Mouse (Mus musculus) stomach, embryonic 16.5 days (tissue): Measurements from ENCODE around the gene Fem1b. TPM values are rescaled to one million over a fixed set of nuclear protein-coding genes. Genes with fewer than 3 reads are reported as not detected.

ENCODE experiments used
- ATAC-seq: fragments of 200-750 bp; cut with Nextera tagmentation; 2 replicates; pipeline ENCODE4 v1.8.0; 2017; ENCODE audit warnings: moderate number of reproducible peaks, moderate TSS enrichment; ENCODE audit not compliant: insufficient read depth, low FRiP score
- H3K27ac ChIP-seq: fragments of 300-500 bp; sonication (generic); 2 replicates; pipeline ENCODE4 v1.5.1; 2014; ENCODE audit warnings: low read length
- H3K27me3 ChIP-seq: fragments of 300-500 bp; sonication (generic); 2 replicates; pipeline ENCODE4 v1.6.1; 2014; ENCODE audit warnings: low read length, control low read depth, mixed read lengths; ENCODE audit not compliant: control insufficient read depth, insufficient read depth
- H3K36me3 ChIP-seq: fragments of 300-500 bp; sonication (generic); 2 replicates; pipeline ENCODE4 v1.6.1; 2014; ENCODE audit warnings: low read length; ENCODE audit not compliant: control insufficient read depth, insufficient read depth
- H3K4me1 ChIP-seq: fragments of 300-500 bp; sonication (generic); 2 replicates; pipeline ENCODE4 v1.6.1; 2014; ENCODE audit warnings: low read length, control low read depth, mixed read lengths; ENCODE audit not compliant: control insufficient read depth, insufficient read depth
- H3K4me2 ChIP-seq: fragments of 300-500 bp; sonication (generic); 2 replicates; pipeline ENCODE4 v1.6.1; 2014; ENCODE audit warnings: low read depth, low read length, mixed read lengths
- H3K4me3 ChIP-seq: fragments of 300-500 bp; sonication (generic); replicated peaks from 2 replicates; pipeline ENCODE4 v1.5.1; 2014; ENCODE audit warnings: mild to moderate bottlenecking, low read length
- H3K9ac ChIP-seq: fragments of 300-500 bp; sonication (generic); 2 replicates; pipeline ENCODE4 v1.6.1; 2014; ENCODE audit warnings: low read length
- H3K9me3 ChIP-seq: fragments of 300-500 bp; sonication (generic); replicated peaks from 2 replicates; pipeline ENCODE4 v1.6.1; 2016; ENCODE audit warnings: low read length, control low read depth; ENCODE audit not compliant: control insufficient read depth
- WGBS: fragments of 180-500 bp; shearing (Covaris S2); extraction: QIAGEN DNeasy Blood & Tissue Kit; methylation state at CpG from one replicate; pipeline ENCODE4 v1.1.7; 2014; 5-methylcytosine and 5-hydroxymethylcytosine counted together
- polyA plus RNA-seq: library from polyadenylated mRNA; unstranded; fragments of >200 nt; fragmentation: Nextera tagmentation; extraction: Ambion mirVana; gene quantifications from 2 replicates; pipeline ENCODE4 v1.2.1, GENCODE M21; 2015

The Fem1b gene
- polyA plus RNA-seq, 1 experiment from 2014 or later, result 16.0 TPM

DNA sequence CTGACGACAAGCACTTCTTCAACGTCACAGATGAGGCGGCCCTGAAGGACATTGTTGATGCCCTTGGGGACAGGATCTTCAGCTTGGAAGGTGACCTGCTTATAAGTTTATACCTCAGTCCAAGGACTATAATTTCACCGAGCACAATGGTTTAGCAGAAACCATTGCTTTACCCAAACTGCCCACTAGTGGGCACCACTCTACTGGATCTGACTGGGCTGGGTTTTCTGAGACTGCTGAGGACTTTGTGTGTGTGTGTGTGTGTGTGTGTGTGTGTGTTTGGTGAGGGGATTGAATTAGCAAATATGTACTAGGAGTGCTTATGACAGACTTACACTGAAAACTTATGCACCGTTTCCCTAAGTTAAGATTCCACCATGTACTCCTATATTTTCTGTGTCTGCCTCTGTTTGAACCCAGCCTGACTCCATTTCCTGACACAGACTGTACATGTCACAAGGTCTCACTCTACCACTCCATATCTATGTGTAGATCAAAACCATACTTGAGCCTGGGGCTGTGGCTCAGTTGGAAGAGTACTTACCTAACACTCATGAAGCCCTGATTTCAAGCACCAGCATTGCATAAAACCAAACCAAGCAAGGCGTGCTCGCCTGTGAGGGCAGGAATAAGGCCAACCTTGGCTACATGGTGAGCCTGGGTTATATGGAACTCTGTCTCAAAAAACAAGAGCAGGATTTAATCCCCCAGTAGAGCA, 67.0 kb downstream of the Fem1b start:
- Histone ChIP-seq H3K9ac (no peak overlapping the region), H3K4me2 (no peak overlapping the region), H3K4me3 (no peak overlapping the region), H3K27me3 (no peaks in the 10 kb centered on the region), H3K9me3 (no peaks in the 10 kb centered on the region), H3K36me3 (no peaks in the 10 kb centered on the region), H3K27ac (no peak overlapping the region), H3K4me1 (0 out of 2 replicates have a peak, but pooled peaks cover 3% of the 10 kb centered on the region)
- WGBS, result 56% methylated on average over 7 of the region's 7 CpGs
- no peak for ATAC-seq

Other genes starting within 250 kb of the Fem1b start
- gene Itga11, start 134.1 kb downstream of the Fem1b start, polyA plus RNA-seq, result 1.6 and 1.7 TPM in 2 replicates
- 20.0 and 22.7 TPM in 2 replicates for gene Cln6, start 26.9 kb upstream of the Fem1b start, polyA plus RNA-seq
- 44.3 and 47.7 TPM in 2 replicates for gene Calml4, start 46.1 kb upstream of the Fem1b start, polyA plus RNA-seq
- 51.7 and 53.8 TPM in 2 replicates for gene Pias1, start 176.0 kb upstream of the Fem1b start, polyA plus RNA-seq